Mouse (Mus musculus): ENCODE measurements around the gene Fam126a. TPM values are rescaled to one million over a fixed set of nuclear protein-coding genes. Genes with fewer than 3 reads are reported as not detected.
"Not testable (repeated sequence)": the region's sequence is repeated elsewhere in the genome, so short reads cannot be mapped to it uniquely, and the experiment has no call there.

The Fam126a gene
- total RNA-seq, 2 experiments from 2014 or later = 60.9 to 63.7 TPM

DNA sequence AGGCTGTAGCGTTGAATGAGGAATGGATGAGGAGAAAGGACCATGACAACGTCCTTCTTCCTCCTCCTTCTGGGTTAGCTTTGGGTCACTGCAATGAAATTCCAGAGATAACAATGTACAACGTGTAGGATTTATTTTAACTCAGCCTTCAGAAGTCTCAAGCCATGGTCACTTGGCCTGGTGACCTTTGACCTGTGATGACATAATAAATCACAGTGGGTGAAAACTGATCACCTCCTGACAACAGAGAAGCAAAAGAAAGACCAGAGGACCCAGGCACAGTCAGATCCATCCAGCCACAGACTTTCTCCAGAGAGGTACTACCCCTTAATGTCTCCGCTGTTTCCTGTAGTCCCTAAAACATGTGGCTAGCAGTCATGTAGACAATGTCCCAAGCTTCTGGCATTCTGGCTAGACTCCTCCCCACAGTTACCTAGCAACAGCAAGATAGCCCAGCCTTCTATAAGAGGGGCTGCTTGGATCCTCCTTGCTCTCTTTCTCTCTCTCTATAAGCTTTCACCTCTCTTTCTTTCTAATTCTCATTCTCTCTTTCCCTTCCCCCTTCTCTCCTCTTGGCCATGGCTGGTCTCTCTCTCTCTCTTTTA, 121.9 kb downstream of the Fam126a start:
- DNase-seq (ENCODE audit: low spot score in 2 of 2) = no peak

DNA sequence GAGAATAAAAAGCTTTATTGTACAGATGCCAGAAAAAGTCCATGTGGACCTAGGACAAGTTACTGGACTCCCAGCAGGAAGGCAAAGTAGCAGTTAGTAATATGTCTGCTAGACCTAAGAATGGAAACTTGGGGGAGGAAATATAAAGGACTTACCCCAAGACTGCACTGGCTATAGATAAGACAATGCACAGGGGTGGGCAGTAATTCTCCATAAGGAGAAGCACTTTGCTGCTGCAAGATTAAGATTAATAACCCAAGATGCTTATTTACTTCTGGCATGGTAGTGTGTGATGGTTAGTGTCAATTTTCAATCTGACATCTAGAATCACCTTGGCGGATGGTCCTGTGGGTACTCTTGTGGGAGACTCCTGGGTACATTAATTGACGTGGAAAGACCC, 128.3 kb downstream of the Fam126a start:
- DNase-seq (ENCODE audit: low spot score in 2 of 2) = no peak

- DNase-seq (ENCODE audit: low spot score in 2 of 2) = no peak
These were observed 130.3 kb downstream of the Fam126a start for GRCm38 (mm10) chr5:23900190-23900589.

DNA sequence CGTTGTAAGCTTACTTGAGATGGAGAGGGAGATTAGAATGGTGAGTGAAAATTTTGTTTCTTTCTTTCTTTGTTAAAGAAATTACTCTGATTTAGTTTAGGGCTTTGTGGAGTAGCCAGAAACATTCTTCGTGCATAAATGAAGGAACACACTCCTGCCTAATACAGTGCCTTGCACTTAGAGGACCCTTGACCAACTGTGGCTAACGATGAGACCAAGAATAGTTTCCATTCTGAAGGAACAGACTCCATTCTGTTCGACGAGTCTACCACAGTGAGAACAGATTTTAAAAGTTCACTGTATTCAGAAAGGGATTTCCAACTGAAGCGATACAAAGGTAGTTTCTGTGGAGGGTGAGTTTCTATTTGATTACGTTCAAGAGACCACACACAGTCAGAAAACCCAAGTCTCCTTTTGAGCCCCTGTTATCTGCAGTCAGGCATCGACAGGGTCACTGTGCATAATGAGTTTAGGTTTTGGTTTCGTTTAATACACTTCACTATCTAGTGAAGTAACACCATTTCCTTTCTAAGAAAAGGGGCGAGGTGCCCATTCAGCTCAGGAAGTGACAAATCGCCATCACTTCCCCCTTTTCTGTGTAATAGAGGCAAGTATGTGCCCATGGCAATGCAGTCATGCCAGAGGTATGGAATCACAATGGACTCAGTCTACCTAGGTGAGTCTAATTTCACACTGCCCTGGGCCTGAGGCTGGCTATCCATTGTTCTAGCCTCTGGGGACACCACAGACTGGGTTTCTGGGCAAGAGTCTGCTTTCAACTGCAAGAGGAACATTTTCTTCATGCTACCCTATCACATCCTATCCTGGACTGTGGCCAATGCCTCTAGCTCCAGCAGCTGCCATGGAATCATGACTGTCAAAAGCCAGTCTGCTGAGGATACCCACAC, 136.4 kb downstream of the Fam126a start:
- DNase-seq (ENCODE audit: low spot score in 2 of 2) = no peak

DNA sequence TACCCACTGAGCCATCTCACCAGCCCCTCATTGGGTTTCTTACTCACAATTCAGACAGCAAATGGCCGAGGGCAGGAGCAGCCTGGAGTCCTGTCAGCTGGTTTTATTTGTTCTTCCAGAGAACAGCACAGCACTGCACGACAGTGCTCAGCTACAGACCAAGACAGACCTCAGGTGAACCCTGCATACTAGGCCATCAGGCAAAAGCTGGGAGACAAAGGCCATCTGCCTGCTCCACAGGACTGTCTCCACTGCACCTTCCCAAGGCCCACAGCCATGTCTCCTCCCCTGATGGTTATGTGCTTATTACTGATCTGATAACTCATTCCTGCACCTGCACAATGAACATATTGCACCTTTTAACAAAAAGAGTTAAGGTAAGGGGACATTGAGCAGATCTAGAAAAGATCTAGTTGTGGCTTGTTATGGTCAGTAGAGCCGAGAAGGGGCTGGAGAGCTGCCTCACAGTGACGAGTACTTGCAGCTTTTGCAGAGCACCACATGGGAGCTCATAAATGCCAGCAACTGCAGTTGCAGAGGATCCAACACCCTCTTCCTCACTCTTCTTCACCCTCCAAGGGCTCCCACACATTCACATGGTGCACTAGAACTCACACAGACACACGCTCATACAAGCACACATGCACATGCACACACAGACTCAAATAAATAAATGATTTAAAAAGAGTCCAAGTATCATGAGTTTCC, 137.2 kb downstream of the Fam126a start:
- DNase-seq (ENCODE audit: low spot score in 2 of 2) = no peak

DNA sequence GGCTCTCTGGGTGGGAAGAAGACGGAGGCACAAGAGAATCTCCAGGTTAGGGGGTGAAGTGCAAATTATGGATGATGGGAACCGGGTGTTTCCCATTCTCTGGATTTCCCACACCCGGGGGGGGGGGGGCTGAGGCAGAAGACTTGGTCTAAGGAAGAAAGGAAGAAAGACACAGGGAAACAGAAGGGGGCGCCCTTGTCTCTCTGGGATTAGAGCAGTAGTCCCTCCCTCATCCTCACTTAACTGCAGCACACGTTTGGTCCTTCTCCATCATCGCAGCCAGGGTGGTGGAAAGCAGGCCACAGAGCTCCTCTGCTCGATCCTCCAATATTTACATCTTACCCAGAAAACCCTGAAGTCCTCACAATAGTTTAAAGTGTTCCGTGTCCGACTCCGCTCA, 139.8 kb downstream of the Fam126a start:
- DNase-seq (ENCODE audit: low spot score in 2 of 2) = peak; percentile 28 to 64

- no peak for DNase-seq (ENCODE audit: low spot score in 2 of 2)
These were observed 141.0 kb downstream of the Fam126a start for GRCm38 (mm10) chr5:23889461-23889860.

DNA sequence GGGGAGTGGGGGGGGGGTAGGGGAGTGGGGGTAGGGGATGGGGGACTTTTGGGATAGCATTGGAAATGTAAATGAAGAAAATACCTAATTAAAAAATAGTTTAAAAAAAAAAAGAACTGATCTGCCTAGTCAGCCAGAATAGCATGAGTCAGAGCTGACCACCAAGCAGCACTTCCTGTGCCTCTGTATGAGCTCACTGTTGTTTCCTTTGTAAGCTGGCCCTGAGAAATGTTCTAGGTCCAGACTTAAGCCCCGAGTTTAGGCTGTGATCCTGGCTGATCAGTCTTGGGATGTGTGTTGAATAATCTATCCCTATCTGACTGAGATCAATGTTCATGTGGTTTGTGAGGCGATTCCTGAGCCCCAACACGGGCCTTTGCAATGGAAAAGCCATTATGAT, 143.4 kb downstream of the Fam126a start:
- no peak for DNase-seq (ENCODE audit: low spot score in 2 of 2)

DNA sequence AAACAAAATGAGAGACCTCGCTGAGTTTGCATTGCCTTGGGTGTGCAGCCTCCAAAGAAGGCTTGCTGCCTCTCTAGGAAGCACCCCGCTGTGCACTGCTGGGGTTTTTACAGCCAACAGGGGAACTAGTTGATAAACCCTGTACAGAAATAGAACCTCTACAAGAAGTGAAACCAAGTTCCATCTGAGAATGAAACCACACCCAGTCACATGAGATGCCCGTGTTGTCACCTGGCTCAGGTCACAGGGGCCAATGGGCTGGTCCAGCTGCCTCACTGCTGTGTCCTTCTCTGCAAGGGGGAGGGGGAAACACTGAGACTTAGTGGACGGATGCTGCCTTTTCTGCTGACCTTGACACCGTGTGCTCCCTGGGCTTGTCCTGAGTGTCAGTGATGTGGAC, 156.0 kb downstream of the Fam126a start:
- DNase-seq (ENCODE audit: low spot score in 2 of 2) = no peak

DNA sequence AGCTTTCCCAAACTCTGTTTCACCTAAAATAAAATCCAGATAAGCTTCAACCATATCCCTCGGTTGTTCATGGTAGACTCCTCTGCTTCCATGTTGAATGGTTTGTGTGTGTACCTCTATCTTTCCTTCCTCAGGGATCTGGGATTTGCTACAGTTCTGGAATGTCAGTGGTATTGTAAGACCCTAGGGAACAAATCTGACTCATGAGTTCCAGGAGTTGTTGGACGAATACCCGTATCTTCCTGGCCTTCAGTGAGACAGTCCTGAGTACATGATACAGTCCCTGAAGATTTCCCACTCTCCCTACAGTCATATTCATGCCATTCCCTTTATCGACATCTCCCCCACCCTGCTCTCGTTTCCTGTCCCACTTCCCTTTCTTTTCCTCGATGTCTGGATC, 157.9 kb downstream of the Fam126a start:
- no peak for DNase-seq (ENCODE audit: low spot score in 2 of 2)

- DNase-seq (ENCODE audit: low spot score in 2 of 2) = not testable (repeated sequence)
These were observed 159.2 kb downstream of the Fam126a start for GRCm38 (mm10) chr5:23871323-23871722.

DNA sequence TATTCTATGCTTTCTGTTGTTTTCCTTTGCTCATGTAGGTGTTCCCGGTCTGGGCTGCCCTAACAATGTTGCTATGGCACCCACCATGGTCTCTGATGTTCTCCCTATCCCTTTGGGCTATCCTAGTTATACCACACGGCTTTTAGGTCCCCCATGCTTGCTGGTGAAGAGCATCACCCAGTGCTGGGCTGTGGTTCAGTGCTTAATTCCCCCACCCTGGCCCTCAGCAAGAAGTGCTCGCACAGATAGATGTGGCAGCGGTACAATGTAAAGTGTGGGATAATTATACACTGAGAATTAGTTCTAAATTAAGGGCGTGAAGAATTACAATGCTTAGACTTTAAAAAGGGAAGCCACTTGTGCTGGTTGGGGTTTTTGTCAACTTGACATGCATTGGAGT, 164.5 kb downstream of the Fam126a start:
- no peak for DNase-seq (ENCODE audit: low spot score in 2 of 2)

Other genes starting within 250 kb of the Fam126a start
- gene Pus7, start 247.0 kb downstream of the Fam126a start, total RNA-seq (2021) = 10 to 100 TPM; 26.2 to 28.0 TPM
- 10 to 100 TPM; 24.6 to 24.7 TPM for gene Rint1, start 243.0 kb downstream of the Fam126a start, total RNA-seq (2021)
- 10 to 100 TPM; 87.8 to 91.7 TPM for gene Tomm7, start 186.5 kb downstream of the Fam126a start, total RNA-seq (2021)
- gene Klhl7, start 69.9 kb upstream of the Fam126a start, total RNA-seq (2021) = 10 to 100 TPM; 45.6 to 49.3 TPM
- 10 to 100 TPM; 12.3 to 14.1 TPM for gene Nupl2, start 134.3 kb upstream of the Fam126a start, total RNA-seq (2021)